Mouse (Mus musculus): ENCODE results near the gene Thegl.
"Not testable (repeated sequence)": the region's sequence is repeated elsewhere in the genome, so short reads cannot be mapped to it uniquely, and the experiment has no call there.

The Thegl gene

GRCm38 (mm10) chr5:77094510-77095491 lies 79.0 kb downstream of the Thegl start:
- CTCF ChIA-PET: no interaction called here

DNA sequence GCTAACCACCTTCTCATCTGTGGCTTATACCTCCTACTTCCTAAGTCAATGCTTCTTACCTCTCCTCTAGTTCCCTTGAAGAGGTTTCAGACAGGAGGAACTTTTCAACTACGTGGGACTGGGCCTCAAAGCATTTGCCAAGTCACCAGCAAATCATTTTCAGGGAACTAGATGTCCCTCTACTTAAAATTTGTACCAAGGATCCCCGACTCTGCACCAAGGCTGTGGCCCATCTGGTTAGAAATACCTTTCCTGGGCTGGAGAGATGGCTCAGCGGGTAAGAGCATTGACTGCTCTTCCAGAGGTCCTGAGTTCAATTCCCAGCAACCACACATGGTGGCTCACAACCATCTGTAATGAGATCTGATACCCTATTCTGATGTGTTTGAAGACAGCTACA lies 80.4 kb downstream of the Thegl start:
- CTCF ChIA-PET: not testable (repeated sequence)

DNA sequence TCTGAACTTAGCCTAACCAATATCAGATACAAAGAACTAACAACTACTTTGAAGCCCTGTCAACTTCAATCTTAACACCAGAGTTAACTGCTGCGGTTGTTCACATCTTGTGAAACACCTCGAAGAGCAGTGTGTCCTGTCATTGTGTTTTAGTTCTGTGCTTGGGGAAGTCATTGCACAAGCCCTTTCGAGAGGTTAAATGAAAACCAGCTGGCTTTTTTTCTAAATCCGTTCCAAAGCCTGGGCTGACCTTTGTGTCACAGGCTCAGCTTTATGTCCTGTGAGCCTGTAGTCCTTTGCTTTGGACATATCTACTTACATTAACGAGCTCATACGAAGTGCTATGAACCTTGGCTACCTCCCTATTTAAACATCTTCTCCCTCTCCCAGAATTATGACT lies 81.9 kb downstream of the Thegl start:
- CTCF ChIA-PET: no interaction called here

DNA sequence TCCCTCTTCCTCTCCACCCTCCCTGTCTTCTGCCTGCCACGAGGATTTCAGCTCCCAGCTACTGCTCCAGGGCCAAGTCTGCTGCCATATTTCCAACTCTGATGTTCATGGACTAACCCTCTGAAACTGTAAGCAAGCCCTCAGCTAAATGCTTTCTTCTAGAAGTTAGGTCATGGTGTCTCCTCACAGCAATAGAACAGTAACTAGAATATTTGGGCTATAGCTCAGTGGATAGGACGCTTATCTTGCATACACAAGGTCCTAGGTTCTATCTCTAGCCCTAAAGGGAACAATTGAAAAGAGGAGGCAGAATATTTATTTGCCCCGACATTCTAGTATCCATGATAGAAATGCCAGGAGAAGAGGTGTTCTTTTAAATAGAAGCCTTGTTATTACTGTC lies 83.1 kb downstream of the Thegl start:
- CTCF ChIA-PET: no interaction called here

DNA sequence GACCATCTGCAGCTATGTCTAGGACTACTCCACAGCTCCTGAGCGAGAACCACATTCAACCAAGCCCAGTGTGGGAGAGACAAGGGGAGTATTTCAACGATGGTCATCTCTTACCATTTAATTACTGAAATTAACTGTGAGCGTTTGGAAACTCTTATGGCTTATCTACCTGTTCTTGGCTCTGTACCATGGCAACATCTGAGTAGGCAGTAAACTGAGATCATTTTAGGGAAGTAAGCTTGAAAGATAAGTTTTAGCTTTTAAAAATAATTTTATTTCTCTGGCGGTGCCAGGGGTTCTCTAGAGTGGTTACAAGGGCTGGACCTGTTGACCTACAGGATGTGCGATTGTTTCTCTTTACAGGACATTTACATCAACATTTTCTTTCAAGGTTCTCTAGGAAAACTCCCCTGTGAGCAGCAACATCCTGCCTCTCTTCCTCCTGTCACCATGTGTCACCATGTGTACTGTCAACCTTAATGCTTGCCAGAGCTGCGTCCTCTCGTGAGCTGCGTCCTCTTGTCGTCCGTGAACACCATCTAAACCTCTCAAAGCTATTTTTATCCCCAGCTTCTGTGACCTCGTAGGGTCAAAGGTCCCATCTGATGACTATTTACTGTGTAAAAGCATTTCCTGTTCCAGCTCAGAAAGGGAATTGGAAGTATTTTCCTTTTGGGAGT lies 83.6 kb downstream of the Thegl start:
- CTCF ChIA-PET: no interaction called here

- CTCF ChIA-PET: no interaction called here
These were observed 84.2 kb downstream of the Thegl start for GRCm38 (mm10) chr5:77099997-77100380.

- CTCF ChIA-PET: no interaction called here
These were observed 84.9 kb downstream of the Thegl start for GRCm38 (mm10) chr5:77100691-77101090.

DNA sequence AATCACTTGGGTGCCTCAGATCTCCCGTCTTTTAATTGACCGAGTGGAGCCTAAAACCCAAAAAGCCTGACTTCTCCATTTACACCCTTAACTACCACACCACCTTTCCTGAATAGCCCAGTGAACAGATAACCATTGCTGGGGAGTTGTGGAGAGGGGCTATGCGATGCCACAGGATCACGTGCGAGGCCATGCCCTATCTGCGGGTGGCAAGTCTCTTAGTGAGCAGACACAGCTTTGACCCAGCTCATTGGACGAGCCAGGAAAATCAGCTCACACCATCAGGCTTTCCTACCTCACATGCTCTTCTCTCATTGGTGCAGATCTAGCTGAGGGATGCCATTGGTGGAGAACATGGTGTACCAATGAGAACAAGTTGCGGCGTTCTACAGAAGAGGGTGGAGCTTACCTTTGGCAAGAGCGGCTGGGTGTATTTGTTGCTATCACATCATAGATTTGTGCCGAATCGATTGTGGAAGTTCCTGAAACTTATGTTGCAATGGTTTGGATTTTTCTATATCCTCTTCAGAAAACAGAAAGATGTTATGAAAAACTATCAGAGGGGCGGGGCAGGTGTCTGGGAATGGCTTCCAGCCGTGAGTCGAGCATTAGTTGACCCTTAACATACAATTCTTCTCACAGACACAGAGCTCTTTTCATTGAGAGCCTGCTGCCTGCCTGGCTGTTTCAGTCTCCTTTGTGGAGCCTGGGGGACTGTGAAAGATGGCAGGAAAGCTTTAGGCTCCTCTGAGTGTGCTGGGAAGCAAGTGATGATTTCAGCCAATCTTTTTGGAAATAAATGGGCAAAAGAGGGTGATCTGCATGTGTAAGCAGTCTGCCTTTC lies 86.9 kb downstream of the Thegl start:
- CTCF ChIA-PET: no interaction called here

DNA sequence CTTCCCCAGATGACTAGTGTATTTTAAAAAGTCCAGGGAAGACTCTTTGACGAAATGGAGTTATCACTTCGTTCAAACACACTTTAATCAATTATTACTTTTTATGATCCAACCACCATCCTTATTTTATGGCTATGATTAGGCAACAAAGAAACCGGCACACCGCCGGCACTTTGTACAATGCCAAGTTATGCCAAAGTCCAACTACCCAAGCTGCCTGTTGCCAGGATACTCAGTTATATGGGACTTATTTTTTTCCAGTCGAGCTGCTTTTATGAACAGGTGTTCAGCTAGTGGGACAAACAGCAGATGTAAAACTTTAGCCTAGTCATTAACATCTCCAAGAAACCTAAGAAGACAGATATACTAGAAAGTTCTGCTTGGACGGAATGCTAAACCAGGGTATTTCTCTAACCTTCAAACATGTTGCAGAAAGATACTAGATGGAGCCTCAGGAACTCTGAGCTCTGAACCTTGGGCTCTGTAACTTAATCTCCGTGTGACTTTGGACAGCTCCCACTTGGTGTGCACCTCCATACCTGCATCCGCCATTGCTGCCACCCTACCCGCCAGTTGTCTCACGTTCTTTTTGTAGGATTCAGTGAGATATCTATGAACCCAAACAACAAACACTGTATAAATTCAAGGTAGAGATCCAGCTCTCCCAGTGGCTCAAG lies 91.5 kb downstream of the Thegl start:
- CTCF ChIA-PET: interaction anchor here (0.6 kb wide), 1 partner anchor 521 kb away, joined by 3 read pairs; no protein-coding TSS in a partner anchor

DNA sequence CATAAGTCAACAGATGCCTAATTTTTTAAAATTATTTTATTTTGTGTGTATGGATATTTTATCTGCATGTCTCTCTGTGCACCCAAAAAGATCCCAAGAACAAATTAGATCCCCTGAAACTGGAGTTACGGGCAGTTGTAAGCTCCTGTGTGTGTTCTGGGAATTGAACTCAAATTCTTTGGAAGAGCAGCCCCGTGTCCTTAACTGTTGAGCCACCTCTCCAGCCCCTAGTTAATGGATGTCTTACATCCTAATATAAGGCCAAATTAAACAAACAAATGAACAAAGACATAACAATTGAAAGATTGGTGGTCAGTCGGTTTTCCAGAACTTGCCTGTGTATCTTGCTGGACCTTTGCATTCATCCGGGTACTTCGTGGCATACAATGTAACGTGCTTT lies 93.0 kb downstream of the Thegl start:
- CTCF ChIA-PET: no interaction called here

GRCm38 (mm10) chr5:77109814-77110213 lies 94.0 kb downstream of the Thegl start:
- CTCF ChIA-PET: no interaction called here
